Mouse (Mus musculus): ENCODE data around the gene Nudc. TPM values are rescaled to one million over a fixed set of nuclear protein-coding genes. Genes with fewer than 3 reads are reported as not detected.

Gene Nudc
- polyA plus RNA-seq, 1 experiment from 2014 or later: 493 TPM

GRCm38 (mm10) chr4:133496738-133497445, 48.9 kb downstream of the Nudc start:
- Histone ChIP-seq H3K27ac (no peak overlapping the region), H3K4me1 (peaks cover 37% of the 10 kb centered on the region), H3K9me3 (replicated peaks) (no peaks in the 10 kb centered on the region), H3K36me3 (no peaks in the 10 kb centered on the region), H3K4me3 (peak overlapping the region; percentile 78; the same call in 1 of the 2 replicates), H3K27me3 (ENCODE audit: low read depth, poor library complexity, severe bottlenecking) (peaks cover 89% of the 10 kb centered on the region)
- WGBS: 31% methylated on average over 6 of the region's 6 CpGs
- DNase-seq (ENCODE audit: low spot score): peak; percentile 32

- 39% methylated on average over 7 of the region's 7 CpGs for WGBS
- peaks cover 46% of the 10 kb centered on the region for H3K4me1 ChIP-seq
- peaks cover 78% of the 10 kb centered on the region for H3K27me3 ChIP-seq (ENCODE audit: low read depth, poor library complexity, severe bottlenecking)
- no peaks in the 10 kb centered on the region for H3K36me3 ChIP-seq
- H3K27ac ChIP-seq: no peak overlapping the region
- DNase-seq (ENCODE audit: low spot score): peak; percentile 46
- no peaks in the 10 kb centered on the region for H3K9me3 ChIP-seq (replicated peaks)
- no peak overlapping the region for H3K4me3 ChIP-seq
Measured at GRCm38 (mm10) chr4:133495711-133496110, 50.1 kb downstream of the Nudc start.

- H3K9me3 ChIP-seq (replicated peaks): no peaks in the 10 kb centered on the region
- no peak overlapping the region for H3K4me3 ChIP-seq
- no peak for DNase-seq (ENCODE audit: low spot score)
- H3K27ac ChIP-seq: no peak overlapping the region
- H3K36me3 ChIP-seq: no peaks in the 10 kb centered on the region
- 66% methylated on average over 4 of the region's 4 CpGs for WGBS
- peaks cover 69% of the 10 kb centered on the region for H3K27me3 ChIP-seq (ENCODE audit: low read depth, poor library complexity, severe bottlenecking)
- peaks cover 47% of the 10 kb centered on the region for H3K4me1 ChIP-seq
Measured at GRCm38 (mm10) chr4:133494867-133495266, 50.9 kb downstream of the Nudc start.

- Histone ChIP-seq H3K4me3 (peak overlapping the region; percentile 45), H3K9me3 (replicated peaks) (no peaks in the 10 kb centered on the region), H3K4me1 (peaks cover 51% of the 10 kb centered on the region), H3K27me3 (ENCODE audit: low read depth, poor library complexity, severe bottlenecking) (peaks cover 65% of the 10 kb centered on the region), H3K36me3 (no peaks in the 10 kb centered on the region), H3K27ac (no peak overlapping the region)
- peak; percentile 94 for DNase-seq (ENCODE audit: low spot score)
- WGBS: under 1% methylated on average over 12 of the region's 12 CpGs
Measured at GRCm38 (mm10) chr4:133494432-133494831, 51.4 kb downstream of the Nudc start.

- no peaks in the 10 kb centered on the region for H3K9me3 ChIP-seq (replicated peaks)
- H3K4me1 ChIP-seq: peaks cover 51% of the 10 kb centered on the region
- peak overlapping the region; percentile 45 for H3K4me3 ChIP-seq
- no peaks in the 10 kb centered on the region for H3K36me3 ChIP-seq
- no peak overlapping the region for H3K27ac ChIP-seq
- peaks cover 59% of the 10 kb centered on the region for H3K27me3 ChIP-seq (ENCODE audit: low read depth, poor library complexity, severe bottlenecking)
- no peak for DNase-seq (ENCODE audit: low spot score)
- 25% methylated on average over 12 of the region's 12 CpGs for whole genome bisulfite sequencing
Measured at GRCm38 (mm10) chr4:133493895-133494294, 51.9 kb downstream of the Nudc start.

GRCm38 (mm10) chr4:133491800-133492199, 54.0 kb downstream of the Nudc start:
- Histone ChIP-seq H3K4me1 (peaks cover 43% of the 10 kb centered on the region), H3K4me3 (no peak overlapping the region), H3K27ac (0 out of 2 replicates have a peak overlapping the region, but pooled peaks have one; percentile 12), H3K9me3 (replicated peaks) (no peaks in the 10 kb centered on the region), H3K36me3 (no peaks in the 10 kb centered on the region), H3K27me3 (ENCODE audit: low read depth, poor library complexity, severe bottlenecking) (peaks cover 39% of the 10 kb centered on the region)
- 39% methylated on average over 10 of the region's 10 CpGs for WGBS
- no peak for DNase-seq (ENCODE audit: low spot score)

GRCm38 (mm10) chr4:133489489-133490245, 56.1 kb downstream of the Nudc start:
- Histone ChIP-seq H3K36me3 (no peaks in the 10 kb centered on the region), H3K4me3 (no peak overlapping the region), H3K9me3 (replicated peaks) (no peaks in the 10 kb centered on the region), H3K27ac (peak overlapping the region; percentile 63), H3K4me1 (peaks cover 45% of the 10 kb centered on the region), H3K27me3 (ENCODE audit: low read depth, poor library complexity, severe bottlenecking) (peaks cover 17% of the 10 kb centered on the region)
- 72% methylated on average over 4 of the region's 4 CpGs for WGBS
- DNase-seq (ENCODE audit: low spot score): no peak

- 78% methylated on average over 20 of the region's 20 CpGs for WGBS
- Histone ChIP-seq H3K27ac (peak overlapping the region; percentile 63), H3K36me3 (no peaks in the 10 kb centered on the region), H3K4me3 (no peak overlapping the region), H3K9me3 (replicated peaks) (no peaks in the 10 kb centered on the region), H3K4me1 (peaks cover 47% of the 10 kb centered on the region), H3K27me3 (ENCODE audit: low read depth, poor library complexity, severe bottlenecking) (peaks cover 14% of the 10 kb centered on the region)
- no peak for DNase-seq (ENCODE audit: low spot score)
Measured at GRCm38 (mm10) chr4:133488619-133489392, 57.0 kb downstream of the Nudc start.

GRCm38 (mm10) chr4:133486673-133487357, 59.0 kb downstream of the Nudc start:
- DNase-seq (ENCODE audit: low spot score): no peak
- Histone ChIP-seq H3K36me3 (no peaks in the 10 kb centered on the region), H3K9me3 (replicated peaks) (no peaks in the 10 kb centered on the region), H3K4me1 (peaks cover 44% of the 10 kb centered on the region), H3K27me3 (ENCODE audit: low read depth, poor library complexity, severe bottlenecking) (peaks cover 24% of the 10 kb centered on the region), H3K4me3 (no peak overlapping the region), H3K27ac (no peak overlapping the region)
- 94% methylated on average over 26 of the region's 26 CpGs for WGBS

- Histone ChIP-seq H3K36me3 (no peaks in the 10 kb centered on the region), H3K4me3 (no peak overlapping the region), H3K4me1 (peaks cover 38% of the 10 kb centered on the region), H3K27me3 (ENCODE audit: low read depth, poor library complexity, severe bottlenecking) (peaks cover 34% of the 10 kb centered on the region), H3K27ac (no peak overlapping the region), H3K9me3 (replicated peaks) (no peaks in the 10 kb centered on the region)
- 86% methylated on average over 28 of the region's 28 CpGs for WGBS
- DNase-seq (ENCODE audit: low spot score): no peak
Measured at GRCm38 (mm10) chr4:133485691-133486425, 59.9 kb downstream of the Nudc start.

GRCm38 (mm10) chr4:133484266-133485025, 61.4 kb downstream of the Nudc start:
- Histone ChIP-seq H3K4me1 (peaks cover 47% of the 10 kb centered on the region), H3K36me3 (no peaks in the 10 kb centered on the region), H3K27me3 (ENCODE audit: low read depth, poor library complexity, severe bottlenecking) (peaks cover 47% of the 10 kb centered on the region), H3K27ac (peak overlapping the region; percentile 56; the same call in 1 of the 2 replicates), H3K9me3 (replicated peaks) (no peaks in the 10 kb centered on the region), H3K4me3 (peak overlapping the region; percentile 44)
- peak; percentile 52 for DNase-seq (ENCODE audit: low spot score)
- 14% methylated on average over 22 of the region's 22 CpGs for WGBS

Data from limb, embryonic 10.5 days (tissue).